Mouse (Mus musculus): ENCODE data around the gene Tbxa2r.

DNA sequence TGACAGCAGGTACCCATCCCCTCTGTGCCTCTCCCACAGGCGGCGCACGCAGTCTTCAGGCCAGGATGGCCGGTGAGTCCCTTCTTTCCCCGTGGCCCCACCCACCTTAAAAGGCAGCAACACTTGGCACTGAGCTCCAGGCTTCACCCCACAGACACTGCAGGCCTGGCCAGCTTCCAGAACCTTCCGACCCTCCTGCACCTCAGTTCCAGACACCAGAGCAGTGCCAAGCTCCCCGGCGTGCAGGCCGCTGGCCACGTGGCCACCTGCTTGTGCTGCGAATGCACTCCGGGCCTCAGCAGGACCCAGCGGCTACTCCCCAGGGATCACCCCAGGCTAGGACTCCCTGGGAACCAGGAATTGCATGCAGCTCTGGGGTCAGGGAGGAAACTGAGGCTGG is 14.9 kb upstream of the Tbxa2r start:
- TF ChIP-seq CTCF (IDR thresholded peaks at IDR 0.05; ENCODE audit: extremely low read depth, insufficient read depth, insufficient read length, insufficient replicate concordance): no peak
- no peak for TF ChIP-seq POLR2A (IDR thresholded peaks at IDR 0.05; ENCODE audit: low read depth, low read length)

Measured in spleen, adult 2 months (tissue).